Comparison of ENCODE assay signal across 8 mouse cellular contexts in the genomic region with DNA sequence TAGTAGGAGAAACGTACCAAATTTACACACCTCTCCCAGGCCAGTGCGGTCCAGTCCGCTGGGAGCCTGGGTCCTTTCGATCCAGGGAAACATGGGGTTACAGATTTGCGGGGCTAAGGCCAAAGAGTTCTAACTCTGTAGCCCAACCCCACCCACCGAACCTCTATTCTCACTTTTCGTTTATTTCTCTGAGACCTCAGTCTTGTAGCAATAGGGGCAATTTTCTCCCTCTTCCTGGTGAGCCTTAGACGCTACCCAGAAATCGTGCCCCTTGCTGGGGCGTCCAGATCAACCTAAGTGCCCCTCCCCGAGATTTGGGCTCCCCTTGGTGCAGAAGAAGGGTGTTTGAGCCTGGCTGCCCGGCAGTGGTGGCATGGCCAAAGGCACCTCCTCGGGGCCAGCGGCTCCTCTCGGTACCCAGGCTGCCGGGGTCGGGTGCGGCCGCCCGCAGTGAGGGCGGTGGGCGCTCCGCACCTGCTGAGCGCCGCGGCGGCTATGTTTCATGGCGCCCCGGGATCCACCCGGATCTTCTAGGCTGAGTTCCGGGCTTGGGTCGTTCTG. TPM values are rescaled to one million over a fixed set of nuclear protein-coding genes. Genes with fewer than 3 reads are reported as not detected.
DNase-seq lines count a peak whose midpoint lies in the region; ATAC-seq and TF ChIP-seq lines count a peak whose summit lies in the region.

No protein-coding gene starts in this region.

- H3K4me3 ChIP-seq in heart, embryonic 10.5 days = peak overlapping the region; percentile 74
- peak overlapping the region; percentile 35 for H3K4me3 ChIP-seq in thymus, adult 2 months (ENCODE audit: control insufficient read depth, insufficient read depth, low read length)
- H3K4me3 ChIP-seq in limb, embryonic 10.5 days = peak overlapping the region; percentile 75
- peak overlapping the region; percentile 51 for H3K4me3 ChIP-seq in neural tube, embryonic 15.5 days (replicated peaks)

- TF ChIP-seq POLR2A in thymus, adult 2 months (IDR thresholded peaks at IDR 0.05; ENCODE audit: control insufficient read depth, extremely low read depth, insufficient read depth, low read length, poor library complexity) = no peak

- 2% methylated on average over 32 of the region's 32 CpGs for WGBS in heart, embryonic 10.5 days
- 3% methylated on average over 32 of the region's 32 CpGs for WGBS in thymus, adult 2 months
- WGBS in limb, embryonic 10.5 days = 1% methylated on average over 32 of the region's 32 CpGs
- WGBS in neural tube, embryonic 15.5 days = 1% methylated on average over 32 of the region's 32 CpGs

- DNase-seq in heart, embryonic 10.5 days (ENCODE audit: low spot score) = no peak
- DNase-seq in heart, adult 9 months (ENCODE audit: low spot score in 2 of 2) = no peak
- no peak for DNase-seq in thymus, adult 2 months
- no peak for DNase-seq in thymus, postnatal 0 days (ENCODE audit: low spot score)
- peak; percentile 54 for DNase-seq in limb, embryonic 10.5 days (ENCODE audit: low spot score)
- DNase-seq in left cerebral cortex, adult 9 months (ENCODE audit: low spot score in 2 of 2) = no peak
- DNase-seq in gastrocnemius, adult 8-10 months (ENCODE audit: low spot score in 2 of 2) = no peak

- TF ChIP-seq CTCF in thymus, adult 2 months (IDR thresholded peaks at IDR 0.05; ENCODE audit: borderline replicate concordance, control insufficient read depth, extremely low read depth, insufficient read depth, low read length, poor library complexity) = 0 out of 2 replicates have a peak, but pooled peaks have one; percentile 18

- no peaks in the 10 kb centered on the region for H3K9me3 ChIP-seq in heart, embryonic 10.5 days
- H3K9me3 ChIP-seq in limb, embryonic 10.5 days (replicated peaks) = no peaks in the 10 kb centered on the region
- H3K9me3 ChIP-seq in neural tube, embryonic 15.5 days (replicated peaks) = no peaks in the 10 kb centered on the region

- H3K36me3 ChIP-seq in heart, embryonic 10.5 days = no peaks in the 10 kb centered on the region
- H3K36me3 ChIP-seq in thymus, adult 2 months (ENCODE audit: control insufficient read depth, insufficient read depth, low read length) = no peaks in the 10 kb centered on the region
- H3K36me3 ChIP-seq in limb, embryonic 10.5 days = no peaks in the 10 kb centered on the region
- H3K36me3 ChIP-seq in neural tube, embryonic 15.5 days = no peaks in the 10 kb centered on the region

- H3K9ac ChIP-seq in neural tube, embryonic 15.5 days (replicated peaks) = peak overlapping the region; percentile 76

- H3K27me3 ChIP-seq in heart, embryonic 10.5 days (ENCODE audit: insufficient read depth, poor library complexity, severe bottlenecking) = peaks cover 91% of the 10 kb centered on the region
- H3K27me3 ChIP-seq in thymus, adult 2 months (ENCODE audit: control insufficient read depth, insufficient read depth, low read length) = peaks cover 56% of the 10 kb centered on the region
- H3K27me3 ChIP-seq in limb, embryonic 10.5 days (ENCODE audit: low read depth, poor library complexity, severe bottlenecking) = peaks cover 94% of the 10 kb centered on the region
- peaks cover 48% of the 10 kb centered on the region for H3K27me3 ChIP-seq in neural tube, embryonic 15.5 days (replicated peaks)

- peak overlapping the region; percentile 82 for H3K4me2 ChIP-seq in neural tube, embryonic 15.5 days

- H3K27ac ChIP-seq in heart, embryonic 10.5 days = peak overlapping the region; percentile 94
- H3K27ac ChIP-seq in thymus, adult 2 months (ENCODE audit: control insufficient read depth, insufficient read depth, low read length) = no peak overlapping the region
- H3K27ac ChIP-seq in limb, embryonic 10.5 days = peak overlapping the region; percentile 72
- H3K27ac ChIP-seq in neural tube, embryonic 15.5 days (replicated peaks) = peak overlapping the region; percentile 83

- H3K4me1 ChIP-seq in heart, embryonic 10.5 days = peaks cover 76% of the 10 kb centered on the region
- peaks cover 59% of the 10 kb centered on the region for H3K4me1 ChIP-seq in thymus, adult 2 months (replicated peaks; ENCODE audit: control insufficient read depth, insufficient read depth, low read length)
- peaks cover 76% of the 10 kb centered on the region for H3K4me1 ChIP-seq in limb, embryonic 10.5 days
- peaks cover 69% of the 10 kb centered on the region for H3K4me1 ChIP-seq in neural tube, embryonic 15.5 days

- ATAC-seq in neural tube, embryonic 15.5 days (ENCODE audit: low FRiP score) = no peak

RNA-seq across cellular contexts. Expression of a gene that starts 14.9 kb away (rescaled TPM):
- polyA plus RNA-seq in heart, embryonic 10.5 days (2016; fragmentation: Nextera tagmentation; extraction: Ambion mirVana) = 9.1 and 9.7 TPM in 2 replicates
- 8.1 and 8.2 TPM in 2 replicates for polyA plus RNA-seq in thymus, adult 2 months (2012; rRNA removed)
- polyA plus RNA-seq in thymus, postnatal 0 days (2015; fragmentation: Nextera tagmentation; extraction: Ambion mirVana) = 10.7 and 12.3 TPM in 2 replicates
- 12.2 and 15.1 TPM in 2 replicates for polyA plus RNA-seq in limb, embryonic 10.5 days (2016; fragmentation: Nextera tagmentation; extraction: Ambion mirVana)
- 7.2 and 7.3 TPM in 2 replicates for polyA plus RNA-seq in neural tube, embryonic 15.5 days (2015; fragmentation: Nextera tagmentation; extraction: Ambion mirVana)
- total RNA-seq in gastrocnemius, adult 8-10 months (2022) = 1 to 10 TPM; 1.1 to 3.3 (median 2.5) TPM

RNA-seq across cellular contexts. Expression of a gene that starts 30.4 kb away (rescaled TPM):
- polyA plus RNA-seq in heart, embryonic 10.5 days (2016; fragmentation: Nextera tagmentation; extraction: Ambion mirVana) = 8.9 and 9.0 TPM in 2 replicates
- 54.7 and 56.8 TPM in 2 replicates for polyA plus RNA-seq in thymus, adult 2 months (2012; rRNA removed)
- polyA plus RNA-seq in thymus, postnatal 0 days (2015; fragmentation: Nextera tagmentation; extraction: Ambion mirVana) = 25.1 and 26.8 TPM in 2 replicates
- polyA plus RNA-seq in limb, embryonic 10.5 days (2016; fragmentation: Nextera tagmentation; extraction: Ambion mirVana) = 4.3 and 7.1 TPM in 2 replicates
- polyA plus RNA-seq in neural tube, embryonic 15.5 days (2015; fragmentation: Nextera tagmentation; extraction: Ambion mirVana) = 20.2 and 24.2 TPM in 2 replicates
- total RNA-seq in gastrocnemius, adult 8-10 months (2022) = 1 to 10 TPM; 2.1 to 3.0 (median 2.2) TPM

RNA-seq across cellular contexts. Expression of a gene that starts 32.9 kb away (rescaled TPM):
- polyA plus RNA-seq in heart, embryonic 10.5 days (2016; fragmentation: Nextera tagmentation; extraction: Ambion mirVana) = 37.4 and 56.0 TPM in 2 replicates
- 20.6 and 22.5 TPM in 2 replicates for polyA plus RNA-seq in thymus, adult 2 months (2012; rRNA removed)
- 19.5 and 22.3 TPM in 2 replicates for polyA plus RNA-seq in thymus, postnatal 0 days (2015; fragmentation: Nextera tagmentation; extraction: Ambion mirVana)
- polyA plus RNA-seq in limb, embryonic 10.5 days (2016; fragmentation: Nextera tagmentation; extraction: Ambion mirVana) = 151 and 170 TPM in 2 replicates
- 8.3 and 13.3 TPM in 2 replicates for polyA plus RNA-seq in neural tube, embryonic 15.5 days (2015; fragmentation: Nextera tagmentation; extraction: Ambion mirVana)
- total RNA-seq in gastrocnemius, adult 8-10 months (2022) = 1 to 10 TPM in 1 of 4 experiments, under 1 TPM in 3; 0.29 to 1.1 (median 0.68) TPM
